Mouse (Mus musculus) adrenal gland, postnatal 10 days (tissue): ENCODE results near the gene Tmem116. TPM values are rescaled to one million over a fixed set of nuclear protein-coding genes. Genes with fewer than 3 reads are reported as not detected.

ENCODE experiments used
- DNase-seq: peaks from one replicate; pipeline ENCODE4 v3.0.0; 2021; ENCODE audit warnings: mixed read lengths
- total RNA-seq, 2 experiments: library from RNA; stranded (reverse); gene quantifications; 2 replicates each; pipeline ENCODE4 v1.2.3; 2021

Tmem116 gene
- total RNA-seq, 2 experiments from 2014 or later: 3.3 to 4.8 TPM

DNA sequence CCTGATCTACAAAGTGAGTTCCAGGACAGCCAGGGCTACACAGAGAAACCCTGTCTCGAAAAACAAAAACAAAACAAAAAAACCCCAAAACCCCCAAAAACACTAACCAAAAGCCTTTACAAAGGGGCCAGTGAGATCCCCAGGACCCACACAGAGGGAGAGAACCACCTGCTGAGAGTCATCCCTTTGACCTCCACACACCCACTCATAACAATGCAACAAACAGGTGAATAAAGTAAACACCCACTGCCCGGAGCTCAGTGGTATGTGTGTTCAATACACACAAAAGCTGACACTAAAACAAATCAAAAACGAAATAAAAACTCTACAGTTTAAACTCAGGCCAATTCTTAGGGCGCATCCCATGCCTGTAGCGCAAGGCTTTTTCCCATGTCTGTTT lies 88.4 kb downstream of the Tmem116 start:
- DNase-seq: no peak

- no peak for DNase-seq
Measured at GRCm38 (mm10) chr5:121541235-121541634, 89.5 kb downstream of the Tmem116 start.

DNA sequence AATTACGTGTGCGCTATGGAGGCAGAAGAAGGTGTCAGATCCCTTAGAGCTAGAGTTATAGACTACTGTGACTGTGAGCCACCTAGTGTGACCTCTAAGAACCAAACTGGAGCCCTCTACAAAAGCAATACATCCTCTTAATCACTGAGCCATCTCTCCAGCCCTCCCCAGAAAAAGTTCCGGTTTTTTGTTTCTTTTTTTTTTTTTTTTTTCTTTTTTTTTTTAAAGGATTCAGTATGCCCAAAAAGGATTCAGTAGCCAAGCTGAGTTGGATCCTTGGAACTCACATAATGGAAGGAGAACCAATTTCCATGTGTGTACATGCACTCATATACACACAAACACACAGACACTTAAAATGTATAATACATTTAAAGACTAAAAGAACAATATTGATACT lies 91.7 kb downstream of the Tmem116 start:
- no peak for DNase-seq

- DNase-seq: peak; percentile 68
Measured at GRCm38 (mm10) chr5:121544910-121545792, 93.5 kb downstream of the Tmem116 start, which contains the start of the genes Adam1a and Gm42878. TSS of gene Adam1a (minus strand) at chr5:121545482. TSS of gene Gm42878 (minus strand) at chr5:121545482.

DNA sequence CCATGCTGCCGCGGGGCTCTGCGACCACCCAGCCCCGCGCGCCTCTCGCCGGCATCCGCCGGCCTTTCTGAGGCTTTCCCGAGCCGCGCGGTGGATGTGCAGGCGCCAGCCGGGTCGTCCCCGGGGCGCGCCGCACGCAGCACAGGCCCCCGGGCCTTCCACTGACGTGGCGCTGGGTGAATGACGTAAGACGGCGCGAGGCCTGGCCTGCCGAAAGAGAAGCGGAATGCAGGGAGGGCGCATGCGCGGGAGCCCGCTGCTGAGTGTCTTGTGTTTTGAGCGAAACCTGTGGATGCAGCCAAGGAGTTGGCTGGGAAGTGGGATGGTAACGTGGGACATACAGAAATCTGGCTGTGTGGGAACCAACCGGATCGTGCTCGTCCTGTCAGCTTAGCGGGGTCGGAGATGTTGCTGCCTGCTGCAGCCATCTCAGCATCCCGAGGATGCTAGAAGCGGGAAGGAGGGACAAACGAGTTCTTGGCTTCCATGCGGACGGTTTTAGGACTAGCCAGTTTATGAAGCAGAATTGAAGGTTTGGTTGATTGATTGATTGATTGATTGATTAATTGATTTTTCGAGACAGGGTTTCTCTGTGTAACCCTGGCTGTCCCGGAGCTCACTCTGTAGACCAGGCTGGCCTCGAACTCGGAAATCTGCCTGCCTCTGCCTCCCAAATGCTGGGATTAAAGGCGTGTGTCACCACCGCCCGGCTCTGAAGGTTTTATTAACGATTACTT lies 94.3 kb downstream of the Tmem116 start, which contains the start of gene Mapkapk5:
Mapkapk5 (minus strand) TSS at position 113 of the 737 bp plus-strand sequence.
- DNase-seq: peak; percentile 99

DNA sequence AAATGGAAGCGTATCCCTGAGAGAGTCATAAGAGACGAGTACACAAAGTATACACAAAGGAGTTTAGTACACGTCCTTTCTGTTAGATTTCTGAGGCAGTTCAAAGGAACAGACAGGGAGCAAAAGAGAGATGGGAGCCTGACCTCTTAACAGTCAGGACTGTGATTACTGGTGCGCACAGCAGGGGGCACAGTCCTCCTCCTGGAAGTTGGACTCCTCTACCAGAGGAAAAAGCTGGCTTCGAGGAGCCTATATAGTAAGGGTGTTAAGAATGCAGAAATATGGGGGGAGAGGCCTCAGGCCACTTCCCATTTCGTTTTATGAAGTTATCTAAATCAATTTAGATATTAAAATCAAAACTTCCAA lies 94.8 kb downstream of the Tmem116 start:
- DNase-seq: peak; percentile 75

DNA sequence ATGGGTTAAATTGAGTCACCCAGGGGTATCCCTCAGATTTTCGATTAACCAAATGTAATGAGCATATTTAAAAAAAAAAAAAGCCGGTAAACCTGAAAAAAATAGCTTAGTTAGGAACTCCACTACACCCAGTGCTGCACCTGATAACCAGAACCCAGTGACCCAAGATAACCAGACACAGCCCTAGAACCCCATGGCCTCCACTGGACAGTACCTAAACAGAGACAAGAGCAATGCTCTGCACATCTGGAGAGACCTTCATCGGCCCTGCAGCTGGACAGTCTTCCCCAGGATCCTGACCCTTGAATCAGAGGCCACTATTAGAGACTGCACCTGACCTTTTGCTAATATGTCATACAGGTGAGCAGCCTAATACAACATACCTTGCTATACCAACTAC lies 95.4 kb downstream of the Tmem116 start:
- no peak for DNase-seq

DNA sequence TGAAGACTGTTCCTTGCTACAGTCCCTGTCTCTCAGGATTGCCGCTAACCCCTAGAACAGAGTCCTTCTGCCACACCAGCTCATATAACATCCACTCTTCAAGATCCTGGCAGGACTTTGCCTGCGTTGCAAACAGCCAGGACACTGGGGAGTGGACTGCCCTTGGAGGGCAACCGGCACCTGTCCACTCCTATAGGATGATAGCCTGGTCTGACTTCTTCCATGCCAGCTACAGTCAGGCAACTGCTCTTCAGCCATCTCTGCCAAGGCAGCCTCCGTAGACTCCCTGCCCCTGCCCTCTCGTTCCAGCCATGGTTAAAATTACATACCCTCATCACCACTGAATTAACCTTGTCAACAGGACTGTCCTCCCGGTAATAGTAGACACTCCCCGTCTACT lies 97.5 kb downstream of the Tmem116 start:
- no peak for DNase-seq

- DNase-seq: no peak
Measured at GRCm38 (mm10) chr5:121562436-121562835, 110.7 kb downstream of the Tmem116 start.

DNA sequence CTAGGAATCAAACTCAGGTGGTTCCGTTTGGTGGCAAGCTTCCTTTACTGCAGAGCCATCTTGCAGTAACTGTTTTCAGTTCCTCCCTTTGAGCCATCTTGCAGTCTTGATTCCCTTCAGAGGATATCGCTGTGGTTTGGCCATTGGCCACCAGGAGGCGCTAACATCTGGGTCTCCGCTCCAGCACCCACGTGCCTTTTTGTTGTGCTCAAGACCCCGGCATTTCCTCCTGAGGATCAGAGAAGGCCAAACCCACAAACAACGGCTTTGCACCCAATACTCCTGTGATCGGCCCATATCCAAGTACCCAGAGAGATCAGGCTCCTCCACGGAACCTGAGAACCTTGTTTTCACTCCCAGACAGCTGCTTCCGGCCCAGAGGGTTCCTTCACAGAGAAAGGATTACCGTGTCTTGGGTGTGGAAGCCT lies 112.8 kb downstream of the Tmem116 start:
- peak; percentile 94 for DNase-seq

DNA sequence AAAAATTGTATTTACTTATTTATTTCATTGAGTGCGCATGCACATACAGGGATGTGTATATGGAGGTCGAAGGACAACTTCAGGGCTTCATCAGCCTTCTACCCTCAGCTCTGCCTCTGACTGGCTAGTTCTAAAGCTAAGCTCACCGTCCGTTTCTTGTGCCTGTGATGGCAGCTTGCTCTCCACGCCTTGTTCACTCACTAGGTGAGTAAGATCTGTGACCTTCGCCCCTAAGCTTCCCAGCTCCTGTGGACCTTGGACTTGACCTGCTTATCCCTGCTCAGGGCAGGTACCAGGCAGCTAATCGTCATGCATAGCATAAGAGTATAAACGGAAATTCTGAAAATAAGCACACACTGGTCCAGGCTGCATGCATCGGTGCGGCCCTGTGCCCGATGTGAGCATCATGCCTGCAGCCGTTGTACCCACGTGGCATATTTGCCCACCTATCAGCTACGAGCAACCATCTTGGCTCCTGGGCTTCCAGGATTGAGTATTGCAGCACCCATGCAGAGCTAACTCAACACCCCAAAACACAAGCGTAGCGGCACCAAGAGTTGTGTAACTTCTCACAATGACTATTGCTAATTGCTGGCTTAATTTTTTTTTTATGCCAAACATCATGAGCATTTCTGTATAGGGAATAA lies 114.5 kb downstream of the Tmem116 start:
- no peak for DNase-seq

GRCm38 (mm10) chr5:121569881-121570420 lies 118.3 kb downstream of the Tmem116 start:
- no peak for DNase-seq

GRCm38 (mm10) chr5:121570787-121571186 lies 119.1 kb downstream of the Tmem116 start:
- no peak for DNase-seq

Other genes starting within 250 kb of the Tmem116 start
- 1,000 to 10,000 TPM; 1,004 to 1,027 TPM for gene Rpl6, start 247.4 kb upstream of the Tmem116 start, total RNA-seq
- 10 to 100 TPM; 18.7 to 27.8 TPM for gene Hectd4, start 231.7 kb upstream of the Tmem116 start, total RNA-seq
- gene Trafd1, start 66.3 kb upstream of the Tmem116 start, total RNA-seq: 10 to 100 TPM; 52.3 TPM
- 10 to 100 TPM; 31.0 to 32.1 TPM for gene Naa25, start 54.0 kb upstream of the Tmem116 start, total RNA-seq
- gene Erp29, start 613 bp downstream of the Tmem116 start, total RNA-seq: 100 to 1,000 TPM; 115 to 128 TPM
- gene Adam1b, start 51.5 kb downstream of the Tmem116 start, total RNA-seq: not detected
- gene Adam1a, start 93.6 kb downstream of the Tmem116 start, total RNA-seq: 1 to 10 TPM; 4.1 to 4.7 TPM
- under 1 TPM in 1 of 2 experiments, not detected in 1; 1.00 TPM for gene Gm42878, start 93.6 kb downstream of the Tmem116 start, total RNA-seq
- 10 to 100 TPM; 82.2 to 90.6 TPM for gene Mapkapk5, start 94.0 kb downstream of the Tmem116 start, total RNA-seq
- gene Aldh2, start 141.9 kb downstream of the Tmem116 start, total RNA-seq: 100 to 1,000 TPM; 712 to 837 TPM
- gene Acad12, start 167.0 kb downstream of the Tmem116 start, total RNA-seq: 10 to 100 TPM; 20.1 to 24.0 TPM
- 10 to 100 TPM; 38.6 to 43.6 TPM for gene Acad10, start 208.6 kb downstream of the Tmem116 start, total RNA-seq
- gene Brap, start 208.7 kb downstream of the Tmem116 start, total RNA-seq: 10 to 100 TPM; 57.2 to 62.6 TPM